In genomic region chr9:65641446-65642052, GRCm38 (mm10) we compare ENCODE assay signal across 12 mouse cellular contexts. TPM values are rescaled to one million over a fixed set of nuclear protein-coding genes. Genes with fewer than 3 reads are reported as not detected.
DNase-seq lines count a peak whose midpoint lies in the region; ATAC-seq and TF ChIP-seq lines count a peak whose summit lies in the region.
"Had no signal": no experiment of that assay in that cellular context is flagged by ENCODE, and none has a peak within 500 bp of the region (broad histone marks: within the 10 kb centered on the region; RNA-seq: fewer than 3 reads in every experiment).

No protein-coding gene starts in this region.

- no peak overlapping the region for H3K4me3 ChIP-seq in gastrocnemius, adult 2 months
- H3K4me3 ChIP-seq in kidney, embryonic 15.5 days (replicated peaks): no peak overlapping the region
- no peak overlapping the region for H3K4me3 ChIP-seq in hindbrain, embryonic 16.5 days (ENCODE audit: low read length)

- 0 out of 2 replicates have a peak overlapping the region, but pooled peaks have one; percentile 8 for H3K9ac ChIP-seq in kidney, embryonic 15.5 days
- H3K9ac ChIP-seq in hindbrain, embryonic 16.5 days (ENCODE audit: low read depth, low read length): no peak overlapping the region

- no peaks in the 10 kb centered on the region for H3K27me3 ChIP-seq in kidney, embryonic 15.5 days
- H3K27me3 ChIP-seq in hindbrain, embryonic 16.5 days (replicated peaks; ENCODE audit: control insufficient read depth, insufficient read depth, low read length): no peaks in the 10 kb centered on the region

- DNase-seq in gastrocnemius, adult 2 months: no peak
- no peak for DNase-seq in gastrocnemius, adult 18-20 months (ENCODE audit: low spot score)
- DNase-seq in kidney, postnatal 36 days: no peak
- DNase-seq in ZHBTc4 (ENCODE audit: low read depth, low spot score): peak; percentile 69
- no peak for DNase-seq in urinary bladder, postnatal 10 days (ENCODE audit: low spot score)
- no peak for DNase-seq in testis, postnatal 14 days (ENCODE audit: low spot score)
- DNase-seq: adrenal gland, postnatal 25 days; cerebellum, adult 11 months; lung, adult 2 months; thymus, adult 18-20 months had no signal

- no peak for TF ChIP-seq CTCF in gastrocnemius, adult 2 months (IDR thresholded peaks at IDR 0.05)

- ATAC-seq in kidney, embryonic 15.5 days (replicated peaks; ENCODE audit: low FRiP score): no peak
- ATAC-seq in hindbrain, embryonic 16.5 days: no peak

- peaks cover 58% of the 10 kb centered on the region for H3K4me1 ChIP-seq in kidney, embryonic 15.5 days
- no peaks in the 10 kb centered on the region for H3K4me1 ChIP-seq in hindbrain, embryonic 16.5 days (ENCODE audit: control insufficient read depth, insufficient read depth, low read depth, low read length)

- H3K27ac ChIP-seq in gastrocnemius, adult 2 months: peak overlapping the region; percentile 54
- peak overlapping the region; percentile 39; the same call in 1 of the 2 replicates for H3K27ac ChIP-seq in kidney, embryonic 15.5 days
- H3K27ac ChIP-seq in hindbrain, embryonic 16.5 days (ENCODE audit: low read depth, low read length): no peak overlapping the region

- intact Hi-C loops in gastrocnemius, adult 2 months (cut with DNase I): no loop called here

- peak overlapping the region; percentile 41 for H3K4me2 ChIP-seq in kidney, embryonic 15.5 days
- peak overlapping the region; percentile 11; the same call in 1 of the 2 replicates for H3K4me2 ChIP-seq in hindbrain, embryonic 16.5 days (ENCODE audit: low read length)

- WGBS in kidney, embryonic 15.5 days: 9% methylated on average over 12 of the region's 12 CpGs
- 9% methylated on average over 12 of the region's 12 CpGs for WGBS in hindbrain, embryonic 16.5 days

- no peaks in the 10 kb centered on the region for H3K9me3 ChIP-seq in kidney, embryonic 15.5 days (replicated peaks)
- no peaks in the 10 kb centered on the region for H3K9me3 ChIP-seq in hindbrain, embryonic 16.5 days (ENCODE audit: control insufficient read depth, low read length)

- H3K36me3 ChIP-seq in kidney, embryonic 15.5 days: no peaks in the 10 kb centered on the region
- H3K36me3 ChIP-seq in hindbrain, embryonic 16.5 days (ENCODE audit: control insufficient read depth, insufficient read depth, low read length): no peaks in the 10 kb centered on the region

RNA-seq across cellular contexts. Expression of gene Rbpms2, which starts 12.1 kb away (rescaled TPM):
- total RNA-seq in gastrocnemius, adult 2 months (2021): 1 to 10 TPM in 1 of 2 experiments, under 1 TPM in 1; 0.99 to 1.8 TPM
- total RNA-seq in gastrocnemius, adult 18-20 months (2021): 1 to 10 TPM; 1.5 to 2.3 TPM
- 29.8 and 30.3 TPM in 2 replicates for polyA plus RNA-seq in kidney, embryonic 15.5 days (2015; fragmentation: Nextera tagmentation; extraction: Ambion mirVana)
- polyA plus RNA-seq in hindbrain, embryonic 16.5 days (2015; fragmentation: Nextera tagmentation; extraction: Ambion mirVana): 4.6 and 4.7 TPM in 2 replicates

RNA-seq across cellular contexts. Expression of gene Oaz2, which starts 26.3 kb away (rescaled TPM):
- 100 to 1,000 TPM; 195 to 201 TPM for total RNA-seq in gastrocnemius, adult 2 months (2021)
- 100 to 1,000 TPM; 223 to 247 TPM for total RNA-seq in gastrocnemius, adult 18-20 months (2021)
- 299 and 308 TPM in 2 replicates for polyA plus RNA-seq in kidney, embryonic 15.5 days (2015; fragmentation: Nextera tagmentation; extraction: Ambion mirVana)
- 419 and 449 TPM in 2 replicates for polyA plus RNA-seq in hindbrain, embryonic 16.5 days (2015; fragmentation: Nextera tagmentation; extraction: Ambion mirVana)

RNA-seq across cellular contexts. Expression of gene Pif1, which starts 54.6 kb away (rescaled TPM):
- not detected for total RNA-seq in gastrocnemius, adult 2 months (2021)
- not detected for total RNA-seq in gastrocnemius, adult 18-20 months (2021)
- polyA plus RNA-seq in kidney, embryonic 15.5 days (2015; fragmentation: Nextera tagmentation; extraction: Ambion mirVana): 12.7 and 17.5 TPM in 2 replicates
- polyA plus RNA-seq in hindbrain, embryonic 16.5 days (2015; fragmentation: Nextera tagmentation; extraction: Ambion mirVana): 3.2 and 4.3 TPM in 2 replicates
